Mouse (Mus musculus): ENCODE data around the gene Mtcl1. TPM values are rescaled to one million over a fixed set of nuclear protein-coding genes. Genes with fewer than 3 reads are reported as not detected.
"Not testable (repeated sequence)": the region's sequence is repeated elsewhere in the genome, so short reads cannot be mapped to it uniquely, and the experiment has no call there.

Mtcl1 gene
- polyA plus RNA-seq, 1 experiment from 2014 or later = 4.1 TPM

GRCm38 (mm10) chr17:66447007-66447312 lies 2.6 kb downstream of the Mtcl1 start:
- H3K36me3 ChIP-seq = no peaks in the 10 kb centered on the region
- H3K27me3 ChIP-seq = peaks cover 47% of the 10 kb centered on the region
- H3K9me3 ChIP-seq = no peaks in the 10 kb centered on the region
- no peak for ATAC-seq (ENCODE audit: insufficient number of reproducible peaks, insufficient read depth, low FRiP score, low TSS enrichment, low read depth)
- no peak overlapping the region for H3K9ac ChIP-seq
- peak overlapping the region; percentile 11; the same call in 1 of the 2 replicates for H3K4me3 ChIP-seq
- peaks cover 30% of the 10 kb centered on the region for H3K4me1 ChIP-seq
- WGBS = 52% methylated on average over 7 of the region's 7 CpGs
- H3K4me2 ChIP-seq = peak overlapping the region; percentile 88
- no peak overlapping the region for H3K27ac ChIP-seq

GRCm38 (mm10) chr17:66446196-66447006 lies 3.1 kb downstream of the Mtcl1 start:
- no peak for ATAC-seq (ENCODE audit: insufficient number of reproducible peaks, insufficient read depth, low FRiP score, low TSS enrichment, low read depth)
- Histone ChIP-seq H3K36me3 (no peaks in the 10 kb centered on the region), H3K27ac (no peak overlapping the region), H3K4me3 (peak overlapping the region; percentile 11; the same call in 1 of the 2 replicates), H3K9ac (0 out of 2 replicates have a peak overlapping the region, but pooled peaks have one; percentile 6), H3K9me3 (no peaks in the 10 kb centered on the region), H3K27me3 (peaks cover 43% of the 10 kb centered on the region), H3K4me1 (peaks cover 30% of the 10 kb centered on the region), H3K4me2 (peak overlapping the region; percentile 88)
- WGBS = 44% methylated on average over 7 of the region's 7 CpGs

GRCm38 (mm10) chr17:66444059-66444700 lies 5.4 kb downstream of the Mtcl1 start:
- ATAC-seq (ENCODE audit: insufficient number of reproducible peaks, insufficient read depth, low FRiP score, low TSS enrichment, low read depth) = no peak
- H3K27ac ChIP-seq = no peak overlapping the region
- 71% methylated on average over 9 of the region's 9 CpGs for WGBS
- H3K4me1 ChIP-seq = peaks cover 31% of the 10 kb centered on the region
- H3K9me3 ChIP-seq = no peaks in the 10 kb centered on the region
- H3K4me2 ChIP-seq = no peak overlapping the region
- H3K27me3 ChIP-seq = peaks cover 27% of the 10 kb centered on the region
- no peak overlapping the region for H3K4me3 ChIP-seq
- no peaks in the 10 kb centered on the region for H3K36me3 ChIP-seq
- no peak overlapping the region for H3K9ac ChIP-seq

GRCm38 (mm10) chr17:66439888-66440287 lies 9.7 kb downstream of the Mtcl1 start:
- Histone ChIP-seq H3K4me1 (peaks cover 20% of the 10 kb centered on the region), H3K4me2 (no peak overlapping the region), H3K27me3 (no peaks in the 10 kb centered on the region), H3K27ac (no peak overlapping the region), H3K4me3 (no peak overlapping the region), H3K36me3 (no peaks in the 10 kb centered on the region), H3K9ac (no peak overlapping the region), H3K9me3 (no peaks in the 10 kb centered on the region)
- no peak for ATAC-seq (ENCODE audit: insufficient number of reproducible peaks, insufficient read depth, low FRiP score, low TSS enrichment, low read depth)
- 74% methylated on average over 8 of the region's 8 CpGs for WGBS

GRCm38 (mm10) chr17:66439051-66439753 lies 10.3 kb downstream of the Mtcl1 start:
- no peak overlapping the region for H3K9ac ChIP-seq
- no peaks in the 10 kb centered on the region for H3K9me3 ChIP-seq
- no peaks in the 10 kb centered on the region for H3K27me3 ChIP-seq
- H3K27ac ChIP-seq = no peak overlapping the region
- H3K4me2 ChIP-seq = peak overlapping the region; percentile 16; the same call in 1 of the 2 replicates
- WGBS = 10% methylated on average over 11 of the region's 11 CpGs
- H3K36me3 ChIP-seq = no peaks in the 10 kb centered on the region
- ATAC-seq (ENCODE audit: insufficient number of reproducible peaks, insufficient read depth, low FRiP score, low TSS enrichment, low read depth) = no peak
- H3K4me1 ChIP-seq = peaks cover 20% of the 10 kb centered on the region
- no peak overlapping the region for H3K4me3 ChIP-seq

- 89% methylated on average over 12 of the region's 12 CpGs for WGBS
- no peaks in the 10 kb centered on the region for H3K36me3 ChIP-seq
These were observed 11.4 kb downstream of the Mtcl1 start for GRCm38 (mm10) chr17:66438137-66438536.

GRCm38 (mm10) chr17:66436811-66437210 lies 12.7 kb downstream of the Mtcl1 start:
- no peak overlapping the region for H3K27ac ChIP-seq
- WGBS = 69% methylated on average over 8 of the region's 8 CpGs
- no peaks in the 10 kb centered on the region for H3K36me3 ChIP-seq
- no peak for ATAC-seq (ENCODE audit: insufficient number of reproducible peaks, insufficient read depth, low FRiP score, low TSS enrichment, low read depth)
- H3K9ac ChIP-seq = no peak overlapping the region
- H3K4me3 ChIP-seq = no peak overlapping the region
- no peak overlapping the region for H3K4me2 ChIP-seq
- no peaks in the 10 kb centered on the region for H3K9me3 ChIP-seq
- peaks cover 20% of the 10 kb centered on the region for H3K4me1 ChIP-seq
- no peaks in the 10 kb centered on the region for H3K27me3 ChIP-seq

More at GRCm38 (mm10) chr17:66438137-66438536, 11.4 kb downstream of the Mtcl1 start:
- Histone ChIP-seq H3K9ac (no peak overlapping the region), H3K27me3 (no peaks in the 10 kb centered on the region), H3K9me3 (no peaks in the 10 kb centered on the region), H3K4me2 (no peak overlapping the region), H3K4me1 (peaks cover 20% of the 10 kb centered on the region), H3K27ac (no peak overlapping the region), H3K4me3 (no peak overlapping the region)
- no peak for ATAC-seq (ENCODE audit: insufficient number of reproducible peaks, insufficient read depth, low FRiP score, low TSS enrichment, low read depth)

- Histone ChIP-seq H3K9me3 (no peaks in the 10 kb centered on the region), H3K36me3 (no peaks in the 10 kb centered on the region), H3K9ac (no peak overlapping the region), H3K27ac (no peak overlapping the region), H3K4me1 (peaks cover 20% of the 10 kb centered on the region), H3K4me3 (no peak overlapping the region), H3K27me3 (no peaks in the 10 kb centered on the region), H3K4me2 (no peak overlapping the region)
- 93% methylated on average over 15 of the region's 15 CpGs for WGBS
- ATAC-seq (ENCODE audit: insufficient number of reproducible peaks, insufficient read depth, low FRiP score, low TSS enrichment, low read depth) = no peak
These were observed 13.6 kb downstream of the Mtcl1 start for GRCm38 (mm10) chr17:66435982-66436381.

- Histone ChIP-seq H3K4me2 (no peak overlapping the region), H3K36me3 (no peaks in the 10 kb centered on the region), H3K9me3 (no peaks in the 10 kb centered on the region), H3K27me3 (no peaks in the 10 kb centered on the region), H3K9ac (no peak overlapping the region), H3K4me3 (no peak overlapping the region), H3K4me1 (peaks cover 20% of the 10 kb centered on the region), H3K27ac (no peak overlapping the region)
- no peak for ATAC-seq (ENCODE audit: insufficient number of reproducible peaks, insufficient read depth, low FRiP score, low TSS enrichment, low read depth)
- 92% methylated on average over 14 of the region's 14 CpGs for WGBS
These were observed 14.5 kb downstream of the Mtcl1 start for GRCm38 (mm10) chr17:66435007-66435406.

- 92% methylated on average over 7 of the region's 7 CpGs for WGBS
- no peak for ATAC-seq (ENCODE audit: insufficient number of reproducible peaks, insufficient read depth, low FRiP score, low TSS enrichment, low read depth)
- peaks cover 17% of the 10 kb centered on the region for H3K4me1 ChIP-seq
- H3K27me3 ChIP-seq = no peaks in the 10 kb centered on the region
- H3K4me2 ChIP-seq = no peak overlapping the region
- H3K36me3 ChIP-seq = no peaks in the 10 kb centered on the region
- no peaks in the 10 kb centered on the region for H3K9me3 ChIP-seq
- H3K4me3 ChIP-seq = no peak overlapping the region
- no peak overlapping the region for H3K27ac ChIP-seq
- H3K9ac ChIP-seq = no peak overlapping the region
These were observed 15.0 kb downstream of the Mtcl1 start for GRCm38 (mm10) chr17:66434566-66434965.

- H3K4me3 ChIP-seq; ATAC-seq (ENCODE audit: insufficient number of reproducible peaks, insufficient read depth, low FRiP score, low TSS enrichment, low read depth); H3K9me3 ChIP-seq; H3K36me3 ChIP-seq; H3K4me1 ChIP-seq; H3K27me3 ChIP-seq; H3K27ac ChIP-seq; H3K4me2 ChIP-seq; H3K9ac ChIP-seq: not testable (repeated sequence)
- WGBS = 93% methylated on average over 4 of the region's 4 CpGs
These were observed 24.9 kb downstream of the Mtcl1 start for GRCm38 (mm10) chr17:66424601-66425000.
